Mouse (Mus musculus): Measurements from ENCODE around the gene Fem1a.

Fem1a gene

GRCm38 (mm10) chr17:56245608-56246007, 11.0 kb upstream of the Fem1a start:
- in situ Hi-C loops (cut with MboI; ENCODE audit: unreplicated experiment in 2 of 2), result loop anchor here in 1 of 2 experiments (5.0 to 25.0 kb wide), 2 partner anchors 38 to 533 kb away; partner anchors contain the start of gene Pot1b

DNA sequence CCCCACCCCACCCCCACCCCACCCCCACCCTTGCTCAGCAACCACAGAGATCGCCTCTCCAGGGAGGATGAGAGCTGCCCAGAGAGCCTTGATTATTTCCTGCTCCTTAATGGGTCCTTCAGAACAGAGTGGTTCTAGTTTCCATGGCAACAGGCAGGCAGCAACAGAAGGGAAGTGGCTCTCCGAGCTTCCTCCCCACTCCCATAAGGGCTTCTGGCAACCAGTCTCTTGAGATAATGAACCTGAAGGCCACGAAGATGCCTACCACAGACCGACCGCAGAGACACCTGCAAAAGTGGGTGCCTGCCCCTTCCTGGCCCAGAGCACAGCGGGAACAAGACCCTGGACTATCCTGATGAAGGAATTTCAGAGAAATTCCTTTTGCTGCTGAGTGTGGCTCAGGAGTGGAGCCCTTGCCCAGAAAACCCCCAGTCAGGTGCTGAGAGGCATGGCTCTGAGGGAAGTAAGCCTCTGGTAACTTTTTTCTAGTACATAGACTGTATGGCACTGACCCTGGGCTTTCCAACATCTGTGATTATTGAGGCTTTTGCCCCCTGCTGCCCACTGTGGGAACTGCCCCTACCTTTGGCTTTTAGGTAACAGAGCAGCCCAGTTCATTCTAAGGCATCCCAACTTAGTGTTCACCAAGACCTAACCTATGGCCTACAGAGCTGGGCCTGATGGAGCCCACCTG, 5.3 kb upstream of the Fem1a start:
- in situ Hi-C loops (cut with MboI; ENCODE audit: unreplicated experiment in 2 of 2), result loop anchor here (5.0 to 10.0 kb wide), 2 partner anchors 119 to 546 kb away; no protein-coding TSS in a partner anchor

DNA sequence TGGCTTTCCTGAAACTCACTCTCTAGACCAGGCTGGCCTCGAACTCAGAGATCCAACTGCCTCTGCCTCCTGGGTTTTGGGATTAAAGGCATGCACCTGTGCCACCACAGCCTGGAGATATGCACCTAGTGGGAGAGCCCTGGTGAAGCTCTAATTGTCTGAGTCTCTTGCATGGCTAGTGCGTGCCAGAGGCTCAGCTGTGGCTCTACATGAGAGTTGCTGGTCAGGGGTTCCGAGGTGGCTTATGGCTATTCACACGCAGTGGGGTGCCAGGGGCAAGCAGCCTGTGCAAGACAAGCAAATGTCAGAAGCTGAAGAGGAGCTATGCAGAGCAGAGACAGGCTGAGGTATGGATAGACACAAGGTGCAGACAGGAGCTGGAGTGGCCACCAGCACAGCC, 1.9 kb upstream of the Fem1a start:
- in situ Hi-C loops (cut with MboI; ENCODE audit: unreplicated experiment in 2 of 2), result loop anchor here (5.0 to 10.0 kb wide), 3 partner anchors 122 to 550 kb away; partner anchors contain the start of gene Yju2 (in 1 of the 2)

DNA sequence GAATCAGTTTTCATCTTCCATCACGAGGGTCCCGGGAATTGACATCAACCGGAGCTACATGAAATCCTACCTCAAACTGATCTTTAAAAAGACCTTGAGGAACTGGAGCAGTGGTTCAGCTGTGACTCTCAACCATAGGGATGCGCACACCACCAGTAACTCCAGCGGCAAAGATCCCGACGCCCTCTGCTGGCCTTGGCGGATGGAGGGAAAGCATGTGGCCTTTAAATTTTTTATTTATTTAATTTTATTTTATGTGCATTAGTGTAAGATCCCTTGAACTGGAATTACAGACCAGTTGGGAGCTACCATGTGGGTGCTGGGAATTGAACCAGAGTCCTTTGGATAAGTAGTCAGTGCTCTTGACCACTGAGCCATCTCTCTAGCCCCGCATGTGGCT, 1.2 kb upstream of the Fem1a start:
- in situ Hi-C loops (cut with MboI; ENCODE audit: unreplicated experiment in 2 of 2), result loop anchor here in 1 of 2 experiments (5.0 to 10.0 kb wide), 3 partner anchors 123 to 551 kb away; partner anchors contain the start of gene Yju2

- in situ Hi-C loops (cut with MboI; ENCODE audit: unreplicated experiment in 2 of 2), result loop anchor here in 1 of 2 experiments (5.0 to 10.0 kb wide), 3 partner anchors 124 to 551 kb away; partner anchors contain the start of gene Yju2
Measured at GRCm38 (mm10) chr17:56255863-56256238, 759 bp upstream of the Fem1a start.

DNA sequence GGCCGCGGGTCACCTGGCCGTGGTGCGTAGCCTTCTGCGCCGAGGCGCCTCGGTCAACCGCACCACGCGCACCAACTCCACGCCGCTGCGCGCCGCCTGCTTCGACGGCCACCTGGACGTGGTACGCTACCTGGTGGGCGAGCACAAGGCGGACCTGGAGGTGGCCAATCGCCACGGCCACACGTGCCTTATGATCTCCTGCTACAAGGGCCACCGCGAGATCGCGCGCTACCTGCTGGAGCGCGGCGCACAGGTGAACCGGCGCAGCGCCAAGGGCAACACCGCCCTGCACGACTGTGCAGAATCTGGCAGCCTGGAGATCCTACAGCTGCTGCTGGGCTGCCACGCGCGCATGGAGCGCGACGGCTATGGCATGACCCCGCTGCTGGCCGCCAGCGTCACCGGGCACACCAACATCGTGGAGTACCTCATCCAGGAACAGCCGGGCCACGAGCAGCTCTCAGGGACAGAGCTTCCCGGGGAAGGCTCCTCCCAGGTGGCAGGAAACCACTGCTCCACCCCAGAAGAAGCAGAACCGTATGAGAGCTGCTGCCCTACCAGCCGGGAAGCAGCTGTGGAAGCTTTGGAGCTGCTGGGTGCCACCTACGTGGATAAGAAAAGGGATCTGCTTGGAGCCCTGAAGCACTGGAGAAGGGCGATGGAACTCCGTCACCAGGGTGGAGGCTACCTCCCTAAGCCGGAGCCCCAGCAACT, 728 bp downstream of the Fem1a start:
- in situ Hi-C loops (cut with MboI; ENCODE audit: unreplicated experiment in 2 of 2), result loop anchor here in 1 of 2 experiments (5.0 to 10.0 kb wide), 3 partner anchors 125 to 553 kb away; partner anchors contain the start of gene Yju2

DNA sequence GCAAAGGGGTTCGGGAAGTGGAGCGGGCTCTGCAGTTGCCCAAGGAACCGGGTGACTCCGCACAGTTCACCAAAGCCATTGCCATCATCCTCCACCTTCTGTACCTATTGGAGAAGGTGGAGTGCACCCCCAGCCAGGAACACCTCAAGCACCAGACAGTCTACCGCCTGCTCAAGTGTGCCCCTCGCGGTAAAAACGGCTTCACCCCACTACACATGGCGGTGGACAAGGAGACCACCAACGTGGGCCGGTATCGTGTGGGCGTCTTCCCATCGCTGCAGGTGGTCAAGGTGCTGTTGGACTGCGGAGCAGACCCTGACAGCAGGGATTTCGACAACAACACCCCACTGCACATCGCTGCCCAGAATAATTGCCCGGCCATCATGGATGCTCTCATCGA, 1.7 kb downstream of the Fem1a start:
- in situ Hi-C loops (cut with MboI; ENCODE audit: unreplicated experiment in 2 of 2), result loop anchor here in 1 of 2 experiments (5.0 to 10.0 kb wide), 3 partner anchors 126 to 553 kb away; partner anchors contain the start of gene Yju2

DNA sequence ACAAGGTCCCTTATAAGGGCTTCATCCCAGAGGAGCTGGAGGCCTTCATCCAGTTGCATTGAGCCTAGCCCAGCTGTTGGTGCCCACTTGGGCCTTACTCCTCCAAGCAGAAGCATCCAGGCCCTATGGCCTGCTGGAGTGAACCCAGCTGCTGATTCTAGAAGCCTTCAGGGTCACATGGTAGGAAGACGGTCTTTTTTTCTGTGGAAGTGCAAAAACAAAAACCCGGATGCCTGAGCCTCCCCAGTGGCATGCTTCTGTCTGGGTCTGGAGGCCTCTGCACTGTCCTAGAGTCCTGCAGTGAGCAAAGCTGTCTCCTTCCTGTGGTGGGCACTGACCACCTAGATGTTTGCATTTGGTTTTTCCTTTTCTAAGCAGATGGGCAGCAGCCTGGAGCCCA, 2.2 kb downstream of the Fem1a start:
- in situ Hi-C loops (cut with MboI; ENCODE audit: unreplicated experiment in 2 of 2), result loop anchor here in 1 of 2 experiments (5.0 to 10.0 kb wide), 3 partner anchors 127 to 554 kb away; partner anchors contain the start of gene Yju2

DNA sequence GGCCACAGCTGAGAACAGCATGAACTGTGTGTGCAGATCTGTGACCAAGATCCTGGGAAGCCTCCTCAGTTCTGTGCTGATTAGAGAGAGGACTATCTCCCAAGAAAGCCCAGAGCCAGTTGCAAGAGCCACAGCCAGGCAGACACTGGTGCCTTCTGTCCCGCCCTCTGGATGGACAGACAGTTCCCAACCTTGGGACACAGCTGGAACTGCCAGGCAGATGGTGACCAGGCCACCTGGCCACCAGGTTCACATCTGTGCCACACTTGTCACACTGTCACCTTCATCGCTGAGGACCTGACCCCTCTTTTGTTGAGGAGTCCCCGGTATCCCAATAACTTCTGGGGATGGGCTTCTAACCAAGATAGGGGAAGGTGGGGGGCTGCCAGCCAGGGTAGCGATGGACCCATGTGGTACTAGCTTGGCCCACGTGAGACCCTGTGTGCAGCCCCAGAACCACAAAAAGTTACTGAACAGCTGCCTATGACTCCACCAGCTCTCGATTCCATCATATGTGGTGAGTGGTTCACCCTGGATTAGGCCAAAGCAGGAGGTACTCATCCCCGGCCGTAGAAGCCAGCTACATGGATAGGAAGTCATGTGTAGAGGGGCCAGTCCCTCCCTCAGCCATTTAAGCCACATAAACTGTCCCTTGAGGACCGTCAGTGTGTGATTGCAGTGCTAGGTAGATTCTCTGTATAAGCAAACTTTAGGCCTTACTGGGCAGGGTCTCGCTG, 2.9 kb downstream of the Fem1a start:
- in situ Hi-C loops (cut with MboI; ENCODE audit: unreplicated experiment in 2 of 2), result loop anchor here in 1 of 2 experiments (5.0 to 10.0 kb wide), 3 partner anchors 127 to 555 kb away; partner anchors contain the start of gene Yju2

DNA sequence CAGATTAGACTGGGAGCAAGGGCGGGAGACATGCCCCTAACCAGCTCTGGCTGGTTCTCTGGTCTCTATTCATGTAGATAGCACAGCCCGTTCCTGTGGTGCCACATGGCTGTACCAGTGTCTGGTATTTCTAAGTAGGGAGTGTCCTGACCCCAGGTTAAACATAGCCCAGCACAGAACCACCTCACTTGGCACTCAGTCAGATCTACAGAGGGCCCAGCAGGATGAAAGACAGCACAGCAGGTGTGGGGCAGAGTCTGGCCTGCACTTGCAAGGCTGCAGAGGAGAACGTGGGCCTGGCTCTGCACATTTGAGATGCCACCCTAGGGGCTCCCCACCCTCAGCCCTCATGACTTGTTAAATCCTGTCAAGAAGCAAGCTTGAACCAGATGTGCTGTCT, 4.6 kb downstream of the Fem1a start:
- in situ Hi-C loops (cut with MboI; ENCODE audit: unreplicated experiment in 2 of 2), result no loop called here

DNA sequence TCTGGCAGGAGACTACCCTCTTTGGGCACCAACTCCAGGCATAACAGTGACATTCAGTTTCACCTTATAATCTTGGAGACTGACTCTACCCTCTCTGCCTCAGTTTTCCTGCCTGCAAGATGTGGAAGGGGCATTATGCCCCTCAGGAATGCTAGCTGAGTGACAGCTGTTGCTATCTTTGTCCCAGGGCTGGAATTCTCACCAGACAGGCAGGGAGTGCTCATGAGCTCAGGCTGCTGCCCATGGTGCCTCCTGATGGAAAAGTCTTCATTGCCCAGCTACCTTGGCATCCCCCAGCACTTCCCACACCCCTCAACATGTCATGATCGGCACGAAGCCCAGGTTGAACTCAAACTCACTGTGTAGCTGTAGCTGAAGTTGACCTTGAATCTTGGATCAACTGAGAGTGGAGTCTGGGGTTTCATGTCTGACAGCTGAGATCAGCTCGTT, 6.1 kb downstream of the Fem1a start:
- in situ Hi-C loops (cut with MboI; ENCODE audit: unreplicated experiment in 2 of 2), result no loop called here

DNA sequence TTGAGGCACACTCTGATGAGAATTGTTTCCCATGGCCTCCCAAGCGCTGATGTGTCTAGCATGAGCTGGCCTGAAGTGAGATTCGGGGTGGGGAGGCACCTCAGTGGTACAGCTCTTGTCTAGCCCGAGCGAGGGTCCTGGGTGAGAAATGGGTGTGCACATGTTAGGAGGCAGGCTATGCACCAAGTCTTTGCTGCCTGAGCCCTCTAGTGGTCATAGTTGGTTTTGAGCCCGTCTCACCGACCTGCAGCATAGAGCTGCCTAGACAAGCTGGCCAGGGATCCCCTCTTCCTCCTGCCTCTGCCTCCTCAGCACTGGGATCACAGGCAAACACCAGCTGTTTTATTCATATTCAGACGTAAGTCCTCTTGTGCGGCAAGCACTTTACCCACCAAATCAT, 7.4 kb downstream of the Fem1a start:
- in situ Hi-C loops (cut with MboI; ENCODE audit: unreplicated experiment in 2 of 2), result no loop called here

DNA sequence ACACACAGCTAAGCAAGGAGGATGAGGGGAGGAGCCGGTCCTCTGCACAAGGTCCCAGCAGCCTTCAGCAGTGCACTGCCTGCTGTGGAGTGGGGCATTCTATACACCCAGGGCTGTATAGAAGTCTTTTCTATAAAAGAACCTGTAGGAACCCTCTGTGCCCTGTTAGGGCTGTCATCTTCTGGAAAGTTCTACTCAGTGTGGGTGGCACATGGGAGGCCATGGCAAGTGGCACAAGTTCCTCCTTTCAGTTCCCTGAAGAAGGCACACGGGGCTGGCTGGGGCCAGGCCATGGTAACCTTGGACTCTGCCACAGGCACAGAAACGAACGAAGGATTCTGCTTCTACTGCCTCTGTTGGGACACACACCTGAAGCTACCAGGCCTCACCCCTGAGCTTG, 8.4 kb downstream of the Fem1a start:
- in situ Hi-C loops (cut with MboI; ENCODE audit: unreplicated experiment in 2 of 2), result loop anchor here in 1 of 2 experiments (5.0 kb wide), 1 partner anchor 82 kb away; no protein-coding TSS in a partner anchor

GRCm38 (mm10) chr17:56265869-56266268, 9.3 kb downstream of the Fem1a start:
- in situ Hi-C loops (cut with MboI; ENCODE audit: unreplicated experiment in 2 of 2), result loop anchor here in 1 of 2 experiments (5.0 kb wide), 1 partner anchor 81 kb away; no protein-coding TSS in a partner anchor

DNA sequence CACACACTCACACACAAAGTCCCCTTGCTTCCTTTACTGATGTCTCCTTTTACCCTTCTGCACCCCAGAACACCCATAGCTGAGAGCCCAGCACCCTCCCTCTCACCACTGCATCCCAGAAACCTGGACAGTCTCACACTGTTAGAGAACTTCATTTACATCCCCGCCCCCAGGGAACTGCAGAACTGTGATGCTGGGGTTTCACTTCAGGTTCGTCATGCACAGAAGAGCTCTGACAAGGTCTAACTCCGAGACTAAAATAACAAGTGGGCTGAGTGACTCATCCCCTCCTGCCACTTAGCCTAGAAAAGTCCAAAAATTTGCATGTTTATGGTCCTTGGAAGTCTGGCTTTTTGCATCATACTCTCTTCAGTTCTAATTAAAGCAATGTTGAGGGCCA, 9.7 kb downstream of the Fem1a start:
- in situ Hi-C loops (cut with MboI; ENCODE audit: unreplicated experiment in 2 of 2), result loop anchor here in 1 of 2 experiments (5.0 kb wide), 1 partner anchor 81 kb away; no protein-coding TSS in a partner anchor

DNA sequence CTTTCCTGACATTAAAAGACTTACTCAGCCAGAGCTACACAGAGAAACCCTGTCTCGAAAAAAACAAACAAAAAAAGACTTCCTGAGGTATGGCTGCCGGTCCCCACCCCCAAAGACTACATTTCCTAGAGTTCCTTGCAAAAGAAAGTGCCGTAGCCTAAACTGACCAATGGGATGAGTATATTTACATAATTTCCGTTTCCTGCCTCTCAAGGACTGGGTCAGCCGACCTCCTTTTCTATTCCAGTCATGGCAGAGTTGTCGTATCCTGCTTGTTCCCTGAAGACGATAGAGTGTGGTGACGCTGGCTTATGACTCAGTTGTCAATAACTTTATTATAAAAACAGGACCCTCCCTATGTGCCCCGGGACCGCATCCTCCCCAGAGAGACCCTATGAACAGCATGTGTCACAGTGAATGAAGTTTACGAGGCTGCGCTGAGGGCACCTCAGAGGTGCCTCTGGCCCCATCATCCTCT, 12.6 kb downstream of the Fem1a start:
- in situ Hi-C loops (cut with MboI; ENCODE audit: unreplicated experiment in 2 of 2), result loop anchor here in 1 of 2 experiments (5.0 kb wide), 1 partner anchor 78 kb away; no protein-coding TSS in a partner anchor

GRCm38 (mm10) chr17:56269741-56270140, 13.1 kb downstream of the Fem1a start:
- in situ Hi-C loops (cut with MboI; ENCODE audit: unreplicated experiment in 2 of 2), result loop anchor here in 1 of 2 experiments (5.0 kb wide), 1 partner anchor 78 kb away; no protein-coding TSS in a partner anchor

DNA sequence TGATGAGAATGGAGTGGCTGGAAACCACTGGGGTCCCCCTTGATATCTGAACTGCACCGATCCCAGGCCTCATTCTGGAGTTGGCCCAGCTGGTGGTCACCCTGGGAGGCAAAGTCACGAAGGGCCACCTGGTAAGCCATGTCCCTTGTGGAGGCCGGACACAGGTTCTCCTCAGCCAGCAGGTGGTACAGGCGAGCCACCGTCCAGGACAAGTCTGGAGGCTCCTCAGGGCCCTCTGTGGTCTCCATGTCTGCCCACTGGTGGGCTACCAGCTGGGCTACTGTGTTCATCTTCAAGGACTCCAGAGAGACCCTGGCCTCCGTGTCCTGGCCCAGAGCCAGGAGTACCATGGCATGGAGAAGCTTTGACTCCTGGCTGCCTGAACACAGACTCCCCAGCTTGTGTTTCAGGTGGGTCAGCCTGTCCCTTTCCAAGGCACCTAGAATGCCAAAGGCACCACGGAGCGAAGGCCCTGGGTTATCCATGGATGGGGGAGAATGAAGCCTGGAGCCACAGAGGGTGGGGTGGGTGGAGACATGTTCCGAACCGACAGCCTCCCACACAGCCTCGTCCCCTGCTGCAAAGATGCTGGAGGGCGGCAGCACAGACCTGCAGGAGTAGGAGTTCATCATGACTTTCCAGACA, 15.1 kb downstream of the Fem1a start:
- in situ Hi-C loops (cut with MboI; ENCODE audit: unreplicated experiment in 2 of 2), result no loop called here

GRCm38 (mm10) chr17:56272644-56273043, 16.0 kb downstream of the Fem1a start:
- in situ Hi-C loops (cut with MboI; ENCODE audit: unreplicated experiment in 2 of 2), result no loop called here

Data from v-Abl transformed pro-B cells (cell line).